Mouse (Mus musculus) lung, embryonic 14.5 days (tissue): Measurements from ENCODE around the gene Syt17. TPM values are rescaled to one million over a fixed set of nuclear protein-coding genes. Genes with fewer than 3 reads are reported as not detected.
A peak's percentile ranks its signal among the peaks of the same experiment; 100 is the strongest.
"Not testable (repeated sequence)": the region's sequence is repeated elsewhere in the genome, so short reads cannot be mapped to it uniquely, and the experiment has no call there.

Experiments used
- ATAC-seq: fragments of 200-750 bp; cut with Nextera tagmentation; 2 replicates; pipeline ENCODE4 v1.8.0; 2017; ENCODE audit warnings: mild to moderate bottlenecking, moderate TSS enrichment, moderate library complexity; ENCODE audit not compliant: insufficient read depth
- DNase-seq: peaks from one replicate; pipeline ENCODE4 v3.0.0-alpha.2; 2015
- H3K27ac ChIP-seq: fragments of 300-500 bp; sonication (generic); 2 replicates; pipeline ENCODE4 v1.5.1; 2014; ENCODE audit warnings: low read depth, mild to moderate bottlenecking, moderate library complexity
- H3K27me3 ChIP-seq: fragments of 300-500 bp; sonication (generic); 2 replicates; pipeline ENCODE4 v1.6.1; 2014; ENCODE audit warnings: low read length, control low read depth; ENCODE audit not compliant: insufficient read depth
- H3K36me3 ChIP-seq: fragments of 300-500 bp; sonication (generic); 2 replicates; pipeline ENCODE4 v1.6.1; 2014; ENCODE audit warnings: control low read depth; ENCODE audit not compliant: insufficient read depth
- H3K4me1 ChIP-seq: fragments of 300-500 bp; sonication (generic); 2 replicates; pipeline ENCODE4 v1.6.1; 2014; ENCODE audit warnings: antibody characterized with exemption, control low read depth; ENCODE audit not compliant: insufficient read depth
- H3K4me2 ChIP-seq: fragments of 300-500 bp; sonication (generic); 2 replicates; pipeline ENCODE4 v1.6.1; 2014; ENCODE audit warnings: mild to moderate bottlenecking
- H3K4me3 ChIP-seq: fragments of 300-500 bp; sonication (generic); 2 replicates; pipeline ENCODE4 v1.5.1; 2014; ENCODE audit warnings: low read depth, low read length
- H3K9ac ChIP-seq: fragments of 300-500 bp; sonication (generic); 2 replicates; pipeline ENCODE4 v1.6.1; 2014
- H3K9me3 ChIP-seq: fragments of 300-500 bp; sonication (generic); 2 replicates; pipeline ENCODE4 v1.6.1; 2016; ENCODE audit warnings: low read depth, low read length, control low read depth
- CTCF ChIP-seq: IDR thresholded peaks from 2 replicates; pipeline ENCODE4 v1.5.1; 2016; ENCODE audit warnings: antibody characterized with exemption, low read depth
- whole genome bisulfite sequencing: fragments of 180-500 bp; shearing (Covaris S2); extraction: QIAGEN DNeasy Blood & Tissue Kit; methylation state at CpG from one replicate; pipeline ENCODE4 v1.1.7; 2014; 5-methylcytosine and 5-hydroxymethylcytosine counted together
- polyA plus RNA-seq: library from polyadenylated mRNA; unstranded; fragments of >200 nt; fragmentation: Nextera tagmentation; extraction: Ambion mirVana; gene quantifications from 2 replicates; pipeline ENCODE4 v1.2.1, GENCODE M21; 2014

Gene Syt17
- polyA plus RNA-seq, 1 experiment from 2014 or later: 2.2 TPM

- DNase-seq (no peak), ATAC-seq (no peak)
- H3K9me3 ChIP-seq: no peaks in the 10 kb centered on the region
These were observed 84.3 kb downstream of the Syt17 start for GRCm38 (mm10) chr7:118363587-118364233.

GRCm38 (mm10) chr7:118362931-118363330 is 85.1 kb downstream of the Syt17 start:
- Histone ChIP-seq H3K4me1 (no peaks in the 10 kb centered on the region), H3K27me3 (no peaks in the 10 kb centered on the region), H3K9ac (no peak overlapping the region), H3K4me2 (no peak overlapping the region), H3K4me3 (no peak overlapping the region), H3K27ac (no peak overlapping the region), H3K36me3 (no peaks in the 10 kb centered on the region), H3K9me3 (no peaks in the 10 kb centered on the region)
- no peak for TF ChIP-seq CTCF
- DNase-seq (no peak), ATAC-seq (no peak)
- WGBS: 65% methylated on average over 1 of the region's 1 CpGs

More at GRCm38 (mm10) chr7:118363587-118364233, 84.3 kb downstream of the Syt17 start:
- Histone ChIP-seq H3K36me3 (no peaks in the 10 kb centered on the region), H3K9ac (no peak overlapping the region), H3K4me1 (no peaks in the 10 kb centered on the region), H3K27me3 (no peaks in the 10 kb centered on the region), H3K4me2 (no peak overlapping the region), H3K4me3 (no peak overlapping the region), H3K27ac (no peak overlapping the region)
- TF ChIP-seq CTCF: no peak
- 67% methylated on average over 6 of the region's 6 CpGs for WGBS

- Histone ChIP-seq H3K9ac (no peak overlapping the region), H3K27me3 (no peaks in the 10 kb centered on the region), H3K27ac (no peak overlapping the region), H3K4me2 (no peak overlapping the region), H3K9me3 (no peaks in the 10 kb centered on the region), H3K4me1 (no peaks in the 10 kb centered on the region), H3K36me3 (no peaks in the 10 kb centered on the region), H3K4me3 (no peak overlapping the region)
- WGBS: 51% methylated on average over 3 of the region's 3 CpGs
- ATAC-seq (no peak), DNase-seq (no peak)
- no peak for TF ChIP-seq CTCF
These were observed 85.8 kb downstream of the Syt17 start for GRCm38 (mm10) chr7:118362258-118362657.

- Histone ChIP-seq H3K4me3 (no peak overlapping the region), H3K27ac (no peak overlapping the region), H3K36me3 (no peaks in the 10 kb centered on the region), H3K27me3 (no peaks in the 10 kb centered on the region), H3K4me2 (no peak overlapping the region), H3K9ac (no peak overlapping the region), H3K9me3 (no peaks in the 10 kb centered on the region), H3K4me1 (no peaks in the 10 kb centered on the region)
- DNase-seq (peak; percentile 69), ATAC-seq (0 out of 2 replicates have a peak, but pooled peaks have one; percentile 21)
- 38% methylated on average over 3 of the region's 3 CpGs for WGBS
- no peak for TF ChIP-seq CTCF
These were observed 89.0 kb downstream of the Syt17 start for GRCm38 (mm10) chr7:118358977-118359376.

- not testable (repeated sequence) for H3K27ac ChIP-seq, H3K4me3 ChIP-seq, H3K4me1 ChIP-seq, H3K9ac ChIP-seq, H3K36me3 ChIP-seq, H3K4me2 ChIP-seq, H3K9me3 ChIP-seq, H3K27me3 ChIP-seq, ATAC-seq, DNase-seq
- 82% methylated on average over 8 of the region's 8 CpGs for WGBS
These were observed 91.5 kb downstream of the Syt17 start for GRCm38 (mm10) chr7:118356410-118357005.

- no peak overlapping the region for H3K9ac ChIP-seq
- no peaks in the 10 kb centered on the region for H3K36me3 ChIP-seq
- no peak overlapping the region for H3K4me3 ChIP-seq
- DNase-seq (no peak), ATAC-seq (no peak)
- no peak for TF ChIP-seq CTCF
- 64% methylated on average over 2 of the region's 2 CpGs for WGBS
- no peaks in the 10 kb centered on the region for H3K4me1 ChIP-seq
- no peak overlapping the region for H3K4me2 ChIP-seq
- no peaks in the 10 kb centered on the region for H3K9me3 ChIP-seq
- H3K27me3 ChIP-seq: no peaks in the 10 kb centered on the region
- no peak overlapping the region for H3K27ac ChIP-seq
These were observed 97.2 kb downstream of the Syt17 start for GRCm38 (mm10) chr7:118350840-118351239.

GRCm38 (mm10) chr7:118346943-118347342 is 101.1 kb downstream of the Syt17 start:
- H3K4me3 ChIP-seq: no peak overlapping the region
- H3K9me3 ChIP-seq: no peaks in the 10 kb centered on the region
- DNase-seq (no peak), ATAC-seq (no peak)
- H3K27me3 ChIP-seq: no peaks in the 10 kb centered on the region
- H3K4me2 ChIP-seq: no peak overlapping the region
- TF ChIP-seq CTCF: no peak
- no peak overlapping the region for H3K27ac ChIP-seq
- no peak overlapping the region for H3K9ac ChIP-seq
- H3K4me1 ChIP-seq: no peaks in the 10 kb centered on the region
- H3K36me3 ChIP-seq: no peaks in the 10 kb centered on the region
- WGBS: 61% methylated on average over 2 of the region's 2 CpGs
